Mouse (Mus musculus): Measurements from ENCODE around the gene Hist1h4i.

Hist1h4i gene

DNA sequence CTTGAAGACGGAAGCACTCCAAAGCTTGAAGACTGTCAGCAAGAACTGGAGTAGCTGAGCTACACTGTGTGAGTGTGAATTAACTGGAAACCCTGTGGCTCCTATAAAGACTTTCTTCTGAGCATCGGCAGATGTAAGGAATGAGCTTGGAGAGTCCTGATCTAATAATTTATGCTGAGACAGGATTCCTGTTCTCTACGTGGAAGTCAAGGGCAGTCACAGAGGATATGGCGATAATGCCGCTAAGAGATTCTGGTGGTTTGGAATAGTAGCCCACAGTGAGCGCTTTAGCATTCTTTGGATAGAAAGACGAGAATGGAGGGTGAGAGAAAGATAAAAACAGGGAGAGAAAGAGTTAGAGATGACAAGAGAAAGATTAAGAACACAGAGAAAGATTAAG, 33.3 kb downstream of the Hist1h4i start:
- no peak for DNase-seq

DNA sequence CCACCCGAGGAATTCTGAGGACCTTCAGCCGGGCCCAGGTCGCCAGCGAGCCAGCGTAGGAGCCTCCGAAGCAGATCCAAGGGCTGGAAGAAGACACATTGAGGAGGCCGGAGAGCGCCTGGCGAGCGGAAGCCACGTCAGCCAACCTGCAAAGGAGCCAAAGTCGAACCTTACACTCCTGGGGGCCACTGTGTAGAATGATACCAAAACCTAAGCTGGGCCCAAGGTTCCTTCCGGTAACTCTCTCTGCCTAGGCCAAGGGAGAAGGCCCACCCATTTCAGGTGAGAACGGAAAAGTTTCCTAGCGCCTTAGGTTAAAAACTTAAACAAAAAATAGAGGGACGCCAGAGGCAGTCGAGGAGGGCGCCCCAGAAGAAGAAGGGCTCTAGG, 34.0 kb downstream of the Hist1h4i start:
- no peak for DNase-seq

DNA sequence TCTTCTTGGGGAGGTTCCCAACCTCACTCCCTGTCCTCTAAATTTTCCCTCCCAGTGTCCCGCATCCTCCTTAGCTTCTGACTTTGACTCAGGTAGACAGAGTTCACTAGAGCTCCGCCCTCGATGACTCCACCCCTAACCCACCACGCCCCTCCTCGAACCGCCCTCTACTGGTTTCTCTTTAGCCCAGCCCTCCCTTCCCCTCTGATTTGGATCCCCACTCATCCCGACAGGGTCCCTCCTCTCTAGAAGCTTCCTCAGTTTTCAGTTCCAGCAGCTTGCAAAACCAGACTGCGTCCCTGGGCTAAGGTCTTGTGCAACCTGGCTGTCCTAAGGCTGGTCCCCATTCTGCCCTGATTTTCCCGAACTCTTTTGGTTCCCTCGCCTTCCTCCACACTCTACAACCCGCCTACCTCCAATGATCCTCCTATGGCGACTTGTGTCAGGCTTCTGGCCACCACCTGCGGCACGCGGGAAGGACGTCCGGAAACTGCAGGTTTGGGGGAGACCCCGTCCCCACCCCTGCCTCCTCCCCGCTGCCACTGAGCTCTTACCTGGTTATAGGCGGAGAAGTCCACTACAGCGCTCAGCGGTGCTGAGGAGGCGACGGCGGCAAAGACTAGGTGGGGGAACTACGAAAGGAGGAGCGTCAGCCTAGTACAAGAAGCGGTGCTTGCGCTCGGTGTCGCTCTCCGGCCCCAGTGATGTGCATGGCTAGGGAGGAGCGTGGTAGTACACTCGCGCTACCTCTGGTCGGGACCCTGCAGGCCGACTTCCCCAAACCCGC, 34.6 kb downstream of the Hist1h4i start:
- no peak for DNase-seq

DNA sequence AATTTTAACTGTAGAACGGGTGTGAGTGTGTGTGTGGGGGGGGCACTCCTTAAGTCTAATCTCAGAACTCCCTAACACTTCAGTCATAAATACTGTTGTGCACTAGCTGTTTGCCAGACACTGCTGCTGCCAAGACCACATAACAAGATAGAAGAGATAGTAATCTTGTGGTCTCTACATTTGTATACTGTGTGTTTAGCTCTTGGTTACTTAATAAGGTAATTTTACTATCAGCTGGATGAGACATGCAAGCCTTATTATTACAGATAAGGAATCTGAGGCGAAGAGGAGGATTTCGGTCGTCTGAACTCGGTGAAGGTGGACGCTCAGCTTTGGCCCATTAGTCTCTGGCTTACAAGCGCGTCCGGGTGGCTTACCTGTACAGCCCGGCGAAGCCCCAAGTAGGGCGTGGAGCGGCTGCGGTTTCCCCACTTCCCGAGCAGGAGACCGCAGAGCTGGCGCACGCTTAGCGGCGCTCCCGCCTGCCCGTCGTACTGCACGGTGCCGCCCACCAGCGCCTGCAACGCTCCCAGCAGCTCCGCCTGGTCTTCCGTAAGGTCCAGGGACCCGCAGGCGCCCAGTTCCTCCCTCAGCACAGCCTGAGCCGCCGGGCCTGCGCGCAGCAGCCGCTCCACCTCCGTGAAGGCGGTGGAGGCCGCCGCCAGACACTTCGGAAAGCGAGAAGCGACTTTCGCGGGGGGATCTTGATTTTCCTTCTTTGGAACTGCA, 35.4 kb downstream of the Hist1h4i start:
- no peak for DNase-seq

DNA sequence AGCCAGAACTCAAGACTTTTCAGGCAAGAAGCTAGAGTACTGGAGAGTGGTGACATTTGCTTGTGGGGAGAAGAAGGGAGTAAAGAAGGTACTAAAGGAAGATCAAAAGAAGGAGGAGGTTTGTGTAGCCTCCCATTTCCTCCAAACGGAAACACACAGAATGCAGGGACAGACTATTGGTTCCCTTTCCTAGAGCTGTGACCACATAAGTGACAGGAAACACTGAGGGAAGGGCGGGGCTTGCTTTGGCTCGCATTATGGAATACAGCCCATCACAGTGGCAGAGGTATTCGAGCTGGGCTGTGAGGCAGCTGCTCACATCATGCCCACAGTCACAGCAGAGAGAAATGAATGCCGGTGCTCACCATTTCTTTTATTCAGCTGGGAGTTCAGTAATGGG, 39.3 kb downstream of the Hist1h4i start:
- no peak for DNase-seq

DNA sequence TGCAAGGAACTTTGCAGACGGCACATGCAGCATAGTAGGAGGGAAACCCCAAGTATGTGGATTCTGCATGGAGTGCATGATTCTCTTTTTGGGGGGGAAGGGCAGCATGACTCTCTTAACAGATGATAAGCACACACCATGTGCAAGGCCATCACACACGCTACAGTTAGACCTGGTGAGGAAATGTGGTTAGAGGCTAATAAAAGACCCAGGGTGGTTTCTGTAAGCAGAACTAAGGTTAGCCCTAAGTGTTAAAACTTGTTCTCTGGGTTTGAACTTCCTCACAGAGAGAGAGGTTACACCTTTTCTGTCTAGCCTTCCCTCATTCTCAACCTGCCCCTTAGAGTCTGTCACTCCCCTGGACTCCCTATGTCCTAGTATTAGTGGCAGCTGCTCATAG, 39.8 kb downstream of the Hist1h4i start:
- DNase-seq: no peak

DNA sequence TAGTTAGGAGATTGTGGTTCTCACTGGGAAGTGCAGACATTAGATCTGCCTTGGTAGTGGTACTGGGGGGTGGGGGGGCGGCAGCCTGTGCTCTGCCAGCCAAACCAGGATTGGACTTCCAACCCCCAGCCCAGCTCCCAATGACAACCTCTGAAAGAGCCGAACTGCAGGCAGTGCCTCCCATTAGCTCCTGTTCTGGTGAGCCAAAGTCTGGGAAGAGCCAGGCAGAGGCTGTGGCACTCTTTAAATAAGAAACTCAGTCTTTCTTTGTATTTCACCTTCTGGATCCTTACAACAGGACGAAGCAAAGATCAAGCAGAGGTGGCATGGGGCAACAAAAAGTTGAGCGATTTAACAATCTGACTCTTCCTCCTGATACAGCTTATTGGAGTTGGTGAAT, 42.0 kb downstream of the Hist1h4i start:
- DNase-seq: no peak

DNA sequence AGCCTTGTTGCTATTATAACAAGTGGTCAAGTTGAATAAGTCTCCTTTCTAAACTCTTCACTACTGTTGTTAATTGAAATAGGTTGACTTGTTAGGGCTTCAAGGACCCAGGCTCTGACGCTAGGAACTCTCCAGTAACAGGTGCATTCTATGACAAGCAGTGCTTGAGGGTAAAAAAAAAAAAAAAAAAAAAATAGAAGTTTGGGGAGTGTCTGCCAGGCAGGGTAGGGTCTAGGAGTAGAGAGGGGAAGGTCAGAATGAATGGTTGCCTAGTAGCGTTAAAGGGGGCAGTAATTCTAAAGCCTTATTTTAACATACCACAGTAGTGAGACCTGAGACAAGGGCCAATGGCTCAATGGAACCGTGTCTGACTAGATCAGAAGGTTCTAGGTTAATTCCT, 42.8 kb downstream of the Hist1h4i start:
- no peak for DNase-seq

DNA sequence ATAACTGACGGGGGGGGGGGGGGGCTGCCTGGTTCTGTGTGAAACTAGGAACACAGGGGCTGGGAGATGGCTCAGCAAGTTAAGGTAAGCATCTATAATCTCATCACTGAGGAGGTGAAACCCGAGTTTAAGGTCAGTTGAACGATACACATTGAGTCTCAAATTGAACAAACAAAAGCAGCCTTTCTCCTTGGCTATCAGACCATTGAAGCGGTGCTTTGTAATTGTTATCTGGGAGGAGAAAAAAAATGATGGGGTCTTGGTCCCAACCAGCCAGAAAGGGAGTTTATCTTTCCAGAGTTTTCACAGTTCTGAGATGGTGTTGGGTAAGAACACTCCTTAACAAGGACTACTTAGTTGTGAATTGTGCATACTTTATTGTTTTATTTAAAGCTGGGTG, 43.3 kb downstream of the Hist1h4i start:
- DNase-seq: no peak

DNA sequence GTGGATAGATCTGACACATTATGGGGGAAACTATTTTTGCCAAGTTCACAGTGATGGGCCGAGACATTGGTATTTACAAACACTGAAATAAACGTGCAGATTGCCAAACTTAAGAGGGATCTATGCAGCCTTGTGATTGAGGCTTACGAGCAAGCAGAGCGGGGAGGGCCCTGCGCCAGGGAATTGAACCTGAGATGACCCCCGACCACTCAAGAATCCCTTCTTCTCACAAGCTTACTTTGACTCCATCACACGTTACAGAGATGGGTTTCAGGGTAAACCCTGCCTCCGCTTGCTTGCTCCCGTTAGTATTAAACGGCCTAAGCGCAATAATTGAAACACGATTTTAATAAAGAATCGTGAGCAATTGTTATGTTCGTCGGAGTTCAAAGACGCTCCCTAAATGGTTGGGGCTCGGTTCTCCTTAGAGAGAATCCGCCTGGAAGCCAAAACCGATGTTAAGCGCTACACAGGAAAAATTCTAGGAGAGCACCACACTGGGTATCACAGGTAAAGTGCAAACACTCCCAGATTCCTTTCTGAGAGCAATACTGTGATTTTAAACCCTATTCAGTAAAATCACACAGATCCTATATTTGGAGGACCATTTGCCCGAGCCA, 43.9 kb downstream of the Hist1h4i start:
- DNase-seq: no peak

DNA sequence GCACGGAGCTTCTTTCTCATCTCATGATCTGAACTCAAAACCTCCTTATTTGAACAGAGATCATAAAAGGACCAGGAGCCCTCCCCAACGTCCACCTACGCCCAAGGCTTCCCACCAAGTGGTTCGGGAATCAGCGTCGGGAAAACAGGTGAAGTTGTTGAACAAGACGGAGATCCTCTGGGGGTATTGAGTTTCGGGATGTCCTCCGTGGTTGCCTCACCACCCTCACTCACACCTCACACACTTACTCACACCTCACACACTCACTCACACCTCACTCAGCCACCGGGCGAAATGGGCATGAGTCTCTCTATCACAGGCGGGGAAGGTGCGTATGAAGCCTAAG, 44.3 kb downstream of the Hist1h4i start:
- no peak for DNase-seq

DNA sequence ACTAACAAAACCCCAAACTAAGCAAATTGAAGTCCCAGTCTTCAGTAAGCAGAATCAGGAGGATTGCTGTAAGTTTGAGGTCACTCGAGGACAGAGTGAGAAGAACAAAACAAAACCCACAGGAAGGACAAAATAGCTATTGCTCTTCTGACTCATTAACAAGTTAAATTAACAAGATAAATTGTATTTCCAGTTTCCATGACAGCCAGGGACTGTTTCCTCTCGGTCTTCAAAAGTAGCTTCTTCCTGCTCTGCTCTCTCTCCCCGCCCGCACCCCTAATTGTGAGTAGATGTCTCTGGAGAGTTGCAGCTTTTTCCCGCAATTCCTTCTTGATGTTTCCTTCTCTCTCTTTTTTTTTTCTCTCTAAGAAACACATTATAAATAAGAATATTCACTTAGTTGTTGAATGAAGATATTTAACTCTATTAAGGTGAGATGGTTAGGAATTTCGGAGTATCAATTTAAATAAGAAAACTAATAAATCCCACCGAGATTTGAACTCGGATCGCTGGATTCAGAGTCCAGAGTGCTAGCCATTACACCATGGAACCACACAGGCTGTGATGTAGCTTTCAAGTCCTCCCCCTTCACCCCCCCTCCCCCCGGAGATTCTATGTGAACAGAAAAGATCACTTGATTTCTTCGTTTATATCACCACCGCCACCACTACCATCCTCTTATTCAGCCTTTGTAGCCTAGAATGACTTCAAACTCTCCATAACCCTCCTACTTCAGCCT, 44.9 kb downstream of the Hist1h4i start:
- no peak for DNase-seq

DNA sequence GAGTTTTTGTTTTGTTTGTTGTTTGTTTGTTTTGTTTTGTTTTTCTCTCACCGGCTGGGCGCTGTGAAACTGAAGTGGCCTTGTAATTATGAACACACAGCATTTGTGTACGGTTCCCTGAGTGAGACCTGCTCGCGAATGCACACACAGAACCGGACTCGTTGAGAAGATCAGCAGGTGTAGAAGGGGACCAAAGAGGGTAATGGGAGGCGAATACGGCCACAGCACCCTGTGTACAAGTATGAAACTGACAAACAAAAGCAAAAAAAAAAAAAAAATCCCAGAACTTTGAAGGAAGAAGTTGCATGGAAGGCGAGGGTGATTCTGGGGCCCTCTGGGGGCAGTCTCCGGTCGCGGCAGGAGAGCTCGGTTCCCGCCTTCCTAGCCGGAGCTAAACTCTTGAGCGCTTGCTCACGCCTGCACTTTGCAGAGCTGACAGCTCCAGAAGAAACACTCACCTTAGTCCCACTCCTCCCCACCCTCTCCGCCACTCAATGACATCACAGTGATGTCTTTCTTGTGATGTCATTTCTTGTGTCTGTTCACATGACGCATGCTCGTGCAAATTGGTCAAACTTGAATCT, 45.7 kb downstream of the Hist1h4i start:
- no peak for DNase-seq

DNA sequence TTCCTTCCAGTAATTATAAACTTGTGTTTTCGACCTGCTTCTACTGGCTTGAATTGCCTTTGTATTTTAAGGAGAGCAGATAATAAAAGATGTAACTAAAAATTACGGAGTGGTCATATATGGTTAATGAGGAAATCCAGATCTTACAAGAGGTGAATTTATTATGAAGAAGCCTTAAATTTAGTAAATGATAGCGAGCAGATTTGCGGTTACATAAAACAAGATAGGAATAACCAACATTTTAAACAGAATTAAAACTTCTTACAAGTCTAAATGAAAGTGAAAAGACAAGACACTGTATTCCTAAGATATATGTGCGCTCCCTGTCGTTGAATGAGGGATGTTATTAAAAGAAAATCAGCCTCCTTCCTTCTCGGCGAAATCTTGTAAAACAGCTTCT, 46.3 kb downstream of the Hist1h4i start:
- no peak for DNase-seq

DNA sequence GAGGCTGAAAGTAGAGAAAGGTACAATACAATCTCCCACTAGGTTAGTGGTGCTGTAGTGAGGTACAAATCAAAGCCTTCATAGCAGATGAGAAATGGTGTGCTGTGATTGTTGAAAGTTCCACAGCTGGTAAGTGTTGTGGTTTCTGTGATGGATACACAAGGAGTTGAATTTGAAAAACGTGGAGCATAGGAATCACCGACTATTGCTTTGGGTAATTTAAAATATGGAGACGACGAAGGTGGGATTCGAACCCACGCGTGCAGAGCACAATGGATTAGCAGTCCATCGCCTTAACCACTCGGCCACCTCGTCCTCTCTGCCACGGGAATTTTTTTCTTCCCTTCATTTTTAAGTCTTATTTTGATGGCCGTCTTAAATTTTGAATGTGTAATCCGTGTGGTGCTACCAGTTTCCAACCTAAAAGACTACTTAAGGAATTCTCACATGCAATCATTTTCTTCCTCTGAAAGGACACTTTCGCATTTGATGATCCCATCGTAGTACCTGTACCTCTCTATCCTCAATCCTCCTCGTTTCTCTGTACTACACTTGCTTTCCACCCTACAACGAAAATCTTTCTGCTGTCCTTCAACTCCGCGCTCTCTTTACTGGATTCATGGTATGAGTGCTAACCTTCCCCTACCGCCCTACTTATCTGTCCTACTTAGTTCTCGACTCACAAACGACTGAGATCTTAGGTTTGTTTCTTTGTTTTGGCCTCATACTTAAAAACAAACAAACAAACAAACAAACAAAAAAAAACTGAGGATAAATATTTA, 47.0 kb downstream of the Hist1h4i start:
- DNase-seq: no peak

DNA sequence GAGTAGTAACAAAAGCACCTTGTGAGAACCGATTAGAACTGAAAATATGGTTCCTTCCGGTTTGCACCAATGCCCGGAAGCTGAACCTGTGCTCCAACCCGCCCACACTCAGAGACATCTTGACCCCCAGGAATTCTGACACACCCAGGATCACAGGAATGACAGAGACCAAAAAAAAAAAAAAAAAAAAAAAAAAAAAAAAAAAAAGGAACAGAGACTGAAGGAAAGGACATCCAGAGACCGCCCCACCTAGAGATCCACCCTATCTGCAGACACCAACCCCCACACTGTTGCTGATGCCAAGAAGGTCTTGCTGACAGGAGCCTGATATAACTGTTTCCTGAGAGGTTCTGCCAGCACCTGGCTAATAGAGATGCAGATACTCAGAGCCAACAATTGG, 48.6 kb downstream of the Hist1h4i start:
- no peak for DNase-seq

Data from cerebellum, adult 8-10 months (tissue).